In the genomic region with DNA sequence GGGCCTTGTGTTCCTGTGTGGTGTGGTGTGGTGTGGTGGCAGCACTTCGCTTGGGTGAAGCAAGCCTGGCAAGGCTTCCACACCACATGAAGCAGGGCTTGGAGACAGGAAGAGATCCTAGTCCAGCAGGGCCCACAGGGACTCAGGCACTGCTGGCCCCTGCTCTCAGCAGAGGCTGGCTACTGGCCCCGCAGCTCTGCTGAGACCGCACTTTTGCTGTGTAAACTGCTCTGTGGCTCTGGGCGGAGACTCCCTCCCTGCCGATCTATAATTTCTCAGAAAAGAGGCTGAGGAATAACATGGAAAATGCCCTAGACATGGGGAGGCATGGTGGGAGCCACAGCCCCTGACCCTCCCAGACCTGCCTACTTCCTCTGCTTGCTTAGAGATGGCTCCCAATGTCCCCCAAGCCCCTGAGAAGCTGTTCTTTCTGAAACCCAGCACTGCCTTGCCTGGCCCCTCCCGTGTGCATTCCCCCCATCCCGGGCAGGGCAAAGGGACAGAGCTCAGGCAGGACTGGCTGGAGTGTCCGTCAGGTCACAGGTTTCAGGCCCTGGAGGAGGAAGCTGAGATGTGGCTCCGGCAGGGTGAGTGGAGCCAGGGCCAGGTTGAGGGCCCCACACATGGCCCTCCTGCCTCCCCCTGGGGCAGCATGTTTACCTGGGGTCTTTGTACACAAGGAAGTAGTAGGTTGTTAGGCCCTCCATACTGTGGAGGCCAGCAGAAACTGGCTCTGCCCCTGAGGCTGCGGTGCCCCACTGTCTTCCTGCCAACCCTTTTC, we compare ENCODE assay signal across 12 mouse cellular contexts. TPM values are rescaled to one million over a fixed set of nuclear protein-coding genes. Genes with fewer than 3 reads are reported as not detected.
DNase-seq lines count a peak whose midpoint lies in the region; ATAC-seq and TF ChIP-seq lines count a peak whose summit lies in the region.
"Had no signal": no experiment of that assay in that cellular context is flagged by ENCODE, and none has a peak within 500 bp of the region (broad histone marks: within the 10 kb centered on the region; RNA-seq: fewer than 3 reads in every experiment).

No protein-coding gene starts in this region.

- no peak overlapping the region for H3K4me2 ChIP-seq in midbrain, embryonic 14.5 days (ENCODE audit: low read length)
- H3K4me2 ChIP-seq in stomach, embryonic 16.5 days (ENCODE audit: low read depth, low read length) = peak overlapping the region; percentile 44

- 0 out of 2 replicates have a peak overlapping the region, but pooled peaks have one; percentile 52 for H3K27ac ChIP-seq in midbrain, embryonic 10.5 days (replicated peaks)
- H3K27ac ChIP-seq in midbrain, embryonic 14.5 days (replicated peaks; ENCODE audit: low read depth, low read length) = no peak overlapping the region
- peak overlapping the region; percentile 46; the same call in 1 of the 2 replicates for H3K27ac ChIP-seq in stomach, embryonic 16.5 days (ENCODE audit: low read length)
- H3K27ac ChIP-seq in thymus, adult 2 months (ENCODE audit: control insufficient read depth, insufficient read depth, low read length) = no peak overlapping the region

- TF ChIP-seq POLR2A in thymus, adult 2 months (IDR thresholded peaks at IDR 0.05; ENCODE audit: control insufficient read depth, extremely low read depth, insufficient read depth, low read length, poor library complexity) = no peak

- no peak for TF ChIP-seq CTCF in thymus, adult 2 months (IDR thresholded peaks at IDR 0.05; ENCODE audit: borderline replicate concordance, control insufficient read depth, extremely low read depth, insufficient read depth, low read length, poor library complexity)

- H3K9me3 ChIP-seq in midbrain, embryonic 10.5 days (replicated peaks) = no peaks in the 10 kb centered on the region
- H3K9me3 ChIP-seq in midbrain, embryonic 14.5 days (ENCODE audit: control insufficient read depth, low read length) = no peaks in the 10 kb centered on the region
- no peaks in the 10 kb centered on the region for H3K9me3 ChIP-seq in stomach, embryonic 16.5 days (replicated peaks; ENCODE audit: control insufficient read depth, low read length)

- WGBS in midbrain, embryonic 10.5 days = 66% methylated on average over 10 of the region's 10 CpGs
- WGBS in midbrain, embryonic 14.5 days = 65% methylated on average over 10 of the region's 10 CpGs
- WGBS in stomach, embryonic 16.5 days = 33% methylated on average over 10 of the region's 10 CpGs
- 80% methylated on average over 10 of the region's 10 CpGs for WGBS in thymus, adult 2 months

- H3K27me3 ChIP-seq in midbrain, embryonic 10.5 days (ENCODE audit: low read depth, poor library complexity, severe bottlenecking) = no peaks in the 10 kb centered on the region
- H3K27me3 ChIP-seq in midbrain, embryonic 14.5 days (ENCODE audit: control insufficient read depth, insufficient read depth, low read length) = no peaks in the 10 kb centered on the region
- H3K27me3 ChIP-seq in stomach, embryonic 16.5 days (ENCODE audit: control insufficient read depth, insufficient read depth, low read length) = no peaks in the 10 kb centered on the region
- no peaks in the 10 kb centered on the region for H3K27me3 ChIP-seq in thymus, adult 2 months (ENCODE audit: control insufficient read depth, insufficient read depth, low read length)

- no peak overlapping the region for H3K9ac ChIP-seq in midbrain, embryonic 14.5 days (replicated peaks; ENCODE audit: low read length)
- peak overlapping the region; percentile 66 for H3K9ac ChIP-seq in stomach, embryonic 16.5 days (ENCODE audit: low read length)

- peaks cover 12% of the 10 kb centered on the region for H3K4me1 ChIP-seq in midbrain, embryonic 10.5 days
- no peaks in the 10 kb centered on the region for H3K4me1 ChIP-seq in midbrain, embryonic 14.5 days (ENCODE audit: control insufficient read depth, insufficient read depth, low read length)
- H3K4me1 ChIP-seq in stomach, embryonic 16.5 days (ENCODE audit: control insufficient read depth, insufficient read depth, low read length) = peaks cover 6% of the 10 kb centered on the region; the same call in 1 of the 2 replicates
- H3K4me1 ChIP-seq in thymus, adult 2 months (replicated peaks; ENCODE audit: control insufficient read depth, insufficient read depth, low read length) = no peaks in the 10 kb centered on the region; the same call in 1 of the 2 replicates

- DNase-seq in cerebellum, adult 9-11 months = peak; percentile 1
- DNase-seq in cerebellum, postnatal 14 days = no peak
- DNase-seq in midbrain, embryonic 10.5 days (ENCODE audit: low spot score) = no peak
- DNase-seq in midbrain, embryonic 14.5 days = no peak
- peak; percentile 71 for DNase-seq in kidney, postnatal 10 days
- DNase-seq in layer of hippocampus, adult 8-10 months (ENCODE audit: low spot score in 2 of 2) = no peak
- no peak for DNase-seq in thymus, adult 2 months
- DNase-seq: cerebellum, adult 11 months; right cerebral cortex, postnatal 4 days had no signal

- no peak for ATAC-seq in midbrain, embryonic 14.5 days (ENCODE audit: low FRiP score, low TSS enrichment)
- ATAC-seq in stomach, embryonic 16.5 days (ENCODE audit: insufficient read depth, low FRiP score) = peak; percentile 38
- ATAC-seq: inflammation-experienced regulatory T-cells, adult 6 months had no signal

- peaks cover 6% of the 10 kb centered on the region for H3K36me3 ChIP-seq in midbrain, embryonic 10.5 days
- H3K36me3 ChIP-seq in midbrain, embryonic 14.5 days (ENCODE audit: control insufficient read depth, insufficient read depth, low read length) = peaks cover 6% of the 10 kb centered on the region
- no peaks in the 10 kb centered on the region for H3K36me3 ChIP-seq in stomach, embryonic 16.5 days (ENCODE audit: control insufficient read depth, insufficient read depth, low read length)
- H3K36me3 ChIP-seq in thymus, adult 2 months (ENCODE audit: control insufficient read depth, insufficient read depth, low read length) = peaks cover under 1% of the 10 kb centered on the region; the same call in 1 of the 2 replicates

- H3K4me3 ChIP-seq in midbrain, embryonic 10.5 days = no peak overlapping the region
- H3K4me3 ChIP-seq in midbrain, embryonic 14.5 days (replicated peaks; ENCODE audit: low read depth, low read length) = no peak overlapping the region
- peak overlapping the region; percentile 16; the same call in 1 of the 2 replicates for H3K4me3 ChIP-seq in stomach, embryonic 16.5 days (replicated peaks; ENCODE audit: low read length)
- H3K4me3 ChIP-seq in thymus, adult 2 months (ENCODE audit: control insufficient read depth, insufficient read depth, low read length) = no peak overlapping the region

RNA-seq across cellular contexts. Expression of a gene that starts 8.6 kb away (rescaled TPM):
- polyA plus RNA-seq in midbrain, embryonic 10.5 days (2016; fragmentation: Nextera tagmentation; extraction: Ambion mirVana) = 85.5 and 87.0 TPM in 2 replicates
- polyA plus RNA-seq in midbrain, embryonic 14.5 days (2014; fragmentation: Nextera tagmentation; extraction: Ambion mirVana) = 70.4 and 73.3 TPM in 2 replicates
- 44.1 and 47.9 TPM in 2 replicates for polyA plus RNA-seq in stomach, embryonic 16.5 days (2015; fragmentation: Nextera tagmentation; extraction: Ambion mirVana)
- 10 to 100 TPM; 32.1 to 36.8 (median 33.3) TPM for total RNA-seq in layer of hippocampus, adult 8-10 months (2022)
- polyA plus RNA-seq in thymus, adult 2 months (2012; rRNA removed) = 88.8 and 96.1 TPM in 2 replicates

RNA-seq across cellular contexts. Expression of a gene that starts 8.9 kb away (rescaled TPM):
- 46.6 and 50.4 TPM in 2 replicates for polyA plus RNA-seq in midbrain, embryonic 10.5 days (2016; fragmentation: Nextera tagmentation; extraction: Ambion mirVana)
- 77.3 and 93.2 TPM in 2 replicates for polyA plus RNA-seq in midbrain, embryonic 14.5 days (2014; fragmentation: Nextera tagmentation; extraction: Ambion mirVana)
- polyA plus RNA-seq in stomach, embryonic 16.5 days (2015; fragmentation: Nextera tagmentation; extraction: Ambion mirVana) = 31.5 and 32.7 TPM in 2 replicates
- total RNA-seq in layer of hippocampus, adult 8-10 months (2022) = 10 to 100 TPM; 40.6 to 45.3 (median 41.8) TPM
- 274 and 285 TPM in 2 replicates for polyA plus RNA-seq in thymus, adult 2 months (2012; rRNA removed)

RNA-seq across cellular contexts. Expression of a gene that starts 11.7 kb away (rescaled TPM):
- polyA plus RNA-seq in midbrain, embryonic 10.5 days (2016; fragmentation: Nextera tagmentation; extraction: Ambion mirVana) = 0.31 TPM in 1 of 2 replicates, not detected in the other
- polyA plus RNA-seq in midbrain, embryonic 14.5 days (2014; fragmentation: Nextera tagmentation; extraction: Ambion mirVana) = 0.18 TPM in 1 of 2 replicates, not detected in the other
- polyA plus RNA-seq in stomach, embryonic 16.5 days (2015; fragmentation: Nextera tagmentation; extraction: Ambion mirVana) = 3.7 and 4.2 TPM in 2 replicates
- not detected for total RNA-seq in layer of hippocampus, adult 8-10 months (2022)
- polyA plus RNA-seq in thymus, adult 2 months (2012; rRNA removed) = 8.4 and 9.0 TPM in 2 replicates
- polyA plus RNA-seq: forebrain, embryonic 11.5 days; inflammation-experienced regulatory T-cells, adult 6 months had no signal

RNA-seq across cellular contexts. Expression of a gene that starts 17.4 kb away (rescaled TPM):
- polyA plus RNA-seq in midbrain, embryonic 10.5 days (2016; fragmentation: Nextera tagmentation; extraction: Ambion mirVana) = 28.9 and 33.9 TPM in 2 replicates
- polyA plus RNA-seq in midbrain, embryonic 14.5 days (2014; fragmentation: Nextera tagmentation; extraction: Ambion mirVana) = 21.6 and 26.9 TPM in 2 replicates
- polyA plus RNA-seq in stomach, embryonic 16.5 days (2015; fragmentation: Nextera tagmentation; extraction: Ambion mirVana) = 32.3 and 33.5 TPM in 2 replicates
- total RNA-seq in layer of hippocampus, adult 8-10 months (2022) = 10 to 100 TPM; 54.6 to 64.3 (median 62.0) TPM
- 48.2 and 55.3 TPM in 2 replicates for polyA plus RNA-seq in thymus, adult 2 months (2012; rRNA removed)

RNA-seq across cellular contexts. Expression of a gene that starts 17.4 kb away (rescaled TPM):
- 94.7 and 98.1 TPM in 2 replicates for polyA plus RNA-seq in midbrain, embryonic 10.5 days (2016; fragmentation: Nextera tagmentation; extraction: Ambion mirVana)
- 74.7 and 86.7 TPM in 2 replicates for polyA plus RNA-seq in midbrain, embryonic 14.5 days (2014; fragmentation: Nextera tagmentation; extraction: Ambion mirVana)
- polyA plus RNA-seq in stomach, embryonic 16.5 days (2015; fragmentation: Nextera tagmentation; extraction: Ambion mirVana) = 91.2 and 96.2 TPM in 2 replicates
- 10 to 100 TPM; 63.3 to 78.7 (median 73.4) TPM for total RNA-seq in layer of hippocampus, adult 8-10 months (2022)
- polyA plus RNA-seq in thymus, adult 2 months (2012; rRNA removed) = 146 and 152 TPM in 2 replicates

Comparison
In these comparisons a context has a peak if more than half of its experiments do, and no peak if none do; other contexts are left out.
1. DNase-seq: peak in cerebellum, adult 9-11 months (single experiment) and kidney, postnatal 10 days (single experiment); none in cerebellum, postnatal 14 days (0 of 2), midbrain, embryonic 10.5 days (single experiment), midbrain, embryonic 14.5 days (single experiment), layer of hippocampus, adult 8-10 months (0 of 2) and thymus, adult 2 months (single experiment).
2. H3K27ac ChIP-seq: peak in midbrain, embryonic 10.5 days (single experiment) and stomach, embryonic 16.5 days (single experiment); none in midbrain, embryonic 14.5 days (single experiment) and thymus, adult 2 months (single experiment).